In the genomic region with DNA sequence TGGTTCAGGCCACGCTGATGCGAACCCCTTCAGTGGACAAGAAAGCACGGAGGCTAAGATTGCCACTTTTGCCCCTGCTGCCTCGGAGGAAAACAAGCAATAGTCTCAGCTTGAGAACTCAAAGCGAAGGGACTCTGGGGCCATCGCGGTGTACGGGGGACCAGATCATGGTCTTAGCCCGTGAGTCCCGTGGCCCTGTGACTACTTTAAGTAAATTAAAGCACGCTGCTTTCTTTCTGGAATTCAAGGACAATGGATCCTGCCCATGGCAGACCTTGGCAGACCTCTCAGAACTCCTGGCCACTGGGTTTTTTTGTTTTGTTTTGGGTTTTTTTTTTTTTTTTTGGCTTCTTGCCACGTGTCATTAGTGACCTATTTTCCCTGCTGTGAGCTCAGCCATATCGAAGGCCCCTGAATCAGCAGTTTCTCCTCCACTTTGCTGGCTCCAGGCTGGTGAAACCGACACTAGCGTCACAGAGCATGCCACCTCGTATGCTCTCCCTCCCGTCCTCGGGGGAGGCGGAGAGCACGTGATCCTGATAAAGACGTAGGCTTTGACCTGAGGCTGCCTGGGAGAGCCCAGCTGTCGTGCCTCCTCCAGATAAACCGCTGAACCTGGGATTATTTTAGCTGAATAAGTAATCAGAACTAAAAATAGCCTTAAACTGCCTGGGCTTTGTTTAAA, we compare ENCODE assay signal across 8 mouse cellular contexts.
DNase-seq lines count a peak whose midpoint lies in the region; ATAC-seq lines count a peak whose summit lies in the region.

No protein-coding gene starts in this region.

- H3K4me1 ChIP-seq in hindbrain, embryonic 16.5 days (ENCODE audit: control insufficient read depth, insufficient read depth, low read depth, low read length): peaks cover 5% of the 10 kb centered on the region; the same call in 1 of the 2 replicates
- 0 out of 2 replicates have a peak, but pooled peaks cover 7% of the 10 kb centered on the region for H3K4me1 ChIP-seq in midbrain, embryonic 14.5 days (ENCODE audit: control insufficient read depth, insufficient read depth, low read length)

- H3K36me3 ChIP-seq in hindbrain, embryonic 16.5 days (ENCODE audit: control insufficient read depth, insufficient read depth, low read length): no peaks in the 10 kb centered on the region
- H3K36me3 ChIP-seq in midbrain, embryonic 14.5 days (ENCODE audit: control insufficient read depth, insufficient read depth, low read length): no peaks in the 10 kb centered on the region

- no peak overlapping the region for H3K4me3 ChIP-seq in hindbrain, embryonic 16.5 days (ENCODE audit: low read length)
- 0 out of 2 replicates have a peak overlapping the region, but pooled peaks have one; percentile 5 for H3K4me3 ChIP-seq in midbrain, embryonic 14.5 days (replicated peaks; ENCODE audit: low read depth, low read length)

- no peaks in the 10 kb centered on the region for H3K27me3 ChIP-seq in hindbrain, embryonic 16.5 days (replicated peaks; ENCODE audit: control insufficient read depth, insufficient read depth, low read length)
- no peaks in the 10 kb centered on the region for H3K27me3 ChIP-seq in midbrain, embryonic 14.5 days (ENCODE audit: control insufficient read depth, insufficient read depth, low read length)

- no peak overlapping the region for H3K27ac ChIP-seq in hindbrain, embryonic 16.5 days (ENCODE audit: low read depth, low read length)
- peak overlapping the region; percentile 60; the same call in 1 of the 2 replicates for H3K27ac ChIP-seq in midbrain, embryonic 14.5 days (replicated peaks; ENCODE audit: low read depth, low read length)

- peak overlapping the region; percentile 50; the same call in 1 of the 2 replicates for H3K9ac ChIP-seq in hindbrain, embryonic 16.5 days (ENCODE audit: low read depth, low read length)
- H3K9ac ChIP-seq in midbrain, embryonic 14.5 days (replicated peaks; ENCODE audit: low read length): no peak overlapping the region

- no peaks in the 10 kb centered on the region for H3K9me3 ChIP-seq in hindbrain, embryonic 16.5 days (ENCODE audit: control insufficient read depth, low read length)
- no peaks in the 10 kb centered on the region for H3K9me3 ChIP-seq in midbrain, embryonic 14.5 days (ENCODE audit: control insufficient read depth, low read length)

- peak; percentile 87 for ATAC-seq in hindbrain, embryonic 16.5 days
- peak; percentile 94 for ATAC-seq in midbrain, embryonic 14.5 days (ENCODE audit: low FRiP score, low TSS enrichment)

- DNase-seq in layer of hippocampus, adult 18-20 months (ENCODE audit: low spot score in 2 of 2): peak; percentile 16 to 32
- DNase-seq in layer of hippocampus, adult 9-10 months (ENCODE audit: low spot score): no peak
- peak; percentile 46 for DNase-seq in c-Kit-positive CD71-positive TER-119-positive erythroid progenitor cells, embryonic 14.5 days (ENCODE audit: low spot score)
- peak; percentile 69 for DNase-seq in gastrocnemius, postnatal 14 days
- peak; percentile 51 for DNase-seq in left cerebral cortex, postnatal 4 days
- peak; percentile 85 for DNase-seq in midbrain, embryonic 14.5 days
- peak; percentile 20 for DNase-seq in thymus, postnatal 0 days (ENCODE audit: low spot score)

- peak overlapping the region; percentile 40 for H3K4me2 ChIP-seq in hindbrain, embryonic 16.5 days (ENCODE audit: low read length)
- peak overlapping the region; percentile 41 for H3K4me2 ChIP-seq in midbrain, embryonic 14.5 days (ENCODE audit: low read length)

- 26% methylated on average over 23 of the region's 23 CpGs for WGBS in hindbrain, embryonic 16.5 days
- 37% methylated on average over 23 of the region's 23 CpGs for WGBS in midbrain, embryonic 14.5 days

- intact Hi-C loops in gastrocnemius, postnatal 14 days (cut with DNase I; ENCODE audit: low total_unique reads): no loop called here
- intact Hi-C loops in left cerebral cortex, postnatal 4 days (cut with DNase I): no loop called here
